Comparison of ENCODE assay signal across 17 mouse cellular contexts in genomic region chr2:118881956-118882355, GRCm38 (mm10).
"Had no signal": no experiment of that assay in that cellular context is flagged by ENCODE, and none has a peak within 500 bp of the region (broad histone marks: within the 10 kb centered on the region; RNA-seq: fewer than 3 reads in every experiment).

No protein-coding gene starts in this region.

- H3K9ac ChIP-seq: lung, embryonic 14.5 days; midbrain, embryonic 12.5 days; neural tube, embryonic 13.5 days; neural tube, embryonic 15.5 days had no signal

- DNase-seq: lung, adult 18-20 months; lung, embryonic 14.5 days; lung, postnatal 10 days; midbrain, embryonic 14.5 days; retina, postnatal 1 day; right cerebral cortex, adult 18-20 months; right cerebral cortex, postnatal 25 days; right cerebral cortex, postnatal 4 days; spleen, adult 18-20 months; thymus, adult 18-20 months; thymus, postnatal 14 days; thymus, postnatal 36 days had no signal

- H3K4me3 ChIP-seq: midbrain, embryonic 10.5 days; midbrain, embryonic 12.5 days; myocyte; neural tube, embryonic 13.5 days; neural tube, embryonic 15.5 days had no signal

- H3K27ac ChIP-seq: midbrain, embryonic 10.5 days; midbrain, embryonic 12.5 days; neural tube, embryonic 13.5 days; neural tube, embryonic 15.5 days had no signal
